ENCODE assay signal across 18 mouse cellular contexts in the genomic region with DNA sequence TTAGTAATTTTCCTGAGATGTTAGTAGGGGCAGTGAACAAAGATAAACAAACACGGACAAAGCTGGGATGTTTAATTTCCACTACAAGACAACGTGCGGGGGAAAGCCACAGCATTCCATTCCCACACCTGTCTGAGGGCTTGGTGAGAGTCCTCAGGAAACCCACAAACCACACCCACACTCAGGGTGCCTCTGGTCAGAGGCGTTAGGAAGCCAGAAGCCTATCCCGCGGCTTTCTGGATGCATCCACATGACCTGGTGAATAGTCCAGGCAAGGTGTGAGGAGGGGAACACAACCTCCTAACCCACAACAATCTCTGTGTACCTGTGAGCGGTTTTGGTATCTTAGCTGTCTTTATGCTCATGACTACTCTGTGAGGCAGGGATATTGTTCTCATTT.
"Had no signal": no experiment of that assay in that cellular context is flagged by ENCODE, and none has a peak within 500 bp of the region (broad histone marks: within the 10 kb centered on the region; RNA-seq: fewer than 3 reads in every experiment).

No protein-coding gene starts in this region.

- H3K36me3 ChIP-seq: kidney, embryonic 15.5 days; midbrain, embryonic 15.5 days; neural tube, embryonic 12.5 days; neural tube, embryonic 15.5 days had no signal

- ATAC-seq: intestine, postnatal 0 days; midbrain, embryonic 15.5 days had no signal

- H3K27ac ChIP-seq: kidney, embryonic 15.5 days; liver, embryonic 13.5 days; macrophage; midbrain, embryonic 12.5 days; midbrain, embryonic 15.5 days; neural tube, embryonic 12.5 days; neural tube, embryonic 15.5 days; stomach, postnatal 0 days had no signal

- H3K4me2 ChIP-seq: kidney, embryonic 15.5 days; liver, embryonic 13.5 days; midbrain, embryonic 12.5 days; midbrain, embryonic 15.5 days; neural tube, embryonic 12.5 days; neural tube, embryonic 15.5 days had no signal

- H3K9me3 ChIP-seq: kidney, embryonic 15.5 days; liver, embryonic 13.5 days; midbrain, embryonic 12.5 days; midbrain, embryonic 15.5 days; neural tube, embryonic 12.5 days; neural tube, embryonic 15.5 days had no signal

- H3K9ac ChIP-seq: kidney, embryonic 15.5 days; liver, embryonic 13.5 days; midbrain, embryonic 12.5 days; midbrain, embryonic 15.5 days; neural tube, embryonic 12.5 days; neural tube, embryonic 15.5 days had no signal

- H3K27me3 ChIP-seq: kidney, embryonic 15.5 days; liver, embryonic 13.5 days; midbrain, embryonic 12.5 days; midbrain, embryonic 15.5 days; neural tube, embryonic 12.5 days; neural tube, embryonic 15.5 days had no signal

- DNase-seq: kidney, adult 2 months; kidney, postnatal 14 days; kidney, postnatal 4 days; layer of hippocampus, adult 9-11 months; liver, embryonic 13.5 days; right cerebral cortex, adult 18-20 months; right cerebral cortex, postnatal 14 days; right cerebral cortex, postnatal 4 days; thymus, adult 2 months; thymus, postnatal 25 days had no signal

- H3K4me3 ChIP-seq: kidney, embryonic 15.5 days; liver, embryonic 13.5 days; midbrain, embryonic 12.5 days; midbrain, embryonic 15.5 days; neural tube, embryonic 12.5 days; neural tube, embryonic 15.5 days had no signal

- H3K4me1 ChIP-seq: midbrain, embryonic 15.5 days had no signal
